Mouse (Mus musculus): ENCODE measurements at regions not wholly inside any gene's neighbourhood (a gene's known extent, or its start where the extent isn't known, plus 50 kb on each side); places are given as distances from the start of the nearest gene placed in this dataset.

- Histone ChIP-seq H3K4me2 (replicated peaks) (no peak overlapping the region), H3K9me3 (no peaks in the 10 kb centered on the region), H3K4me3 (no peak overlapping the region), H3K27ac (no peak overlapping the region), H3K36me3 (no peaks in the 10 kb centered on the region), H3K4me1 (no peaks in the 10 kb centered on the region), H3K9ac (no peak overlapping the region), H3K27me3 (replicated peaks) (no peaks in the 10 kb centered on the region)
- ATAC-seq (ENCODE audit: low FRiP score, low read depth), result no peak
Measured at GRCm38 (mm10) chr15:70920138-70920537, 2914.2 kb upstream of the Gm6569 start.

- H3K9me3 ChIP-seq, result no peaks in the 10 kb centered on the region
- no peak overlapping the region for H3K27ac ChIP-seq
- no peak overlapping the region for H3K9ac ChIP-seq
- H3K36me3 ChIP-seq, result no peaks in the 10 kb centered on the region
- WGBS, result 48% methylated on average over 2 of the region's 2 CpGs
- H3K27me3 ChIP-seq (replicated peaks), result no peaks in the 10 kb centered on the region
- peak; percentile 58; the same call in 1 of the 2 replicates for ATAC-seq (ENCODE audit: low FRiP score, low read depth)
- no peak overlapping the region for H3K4me2 ChIP-seq (replicated peaks)
- H3K4me3 ChIP-seq, result no peak overlapping the region
- no peaks in the 10 kb centered on the region for H3K4me1 ChIP-seq
Measured at GRCm38 (mm10) chr15:70920862-70921261, 2913.5 kb upstream of the Gm6569 start.

All from neural tube, embryonic 12.5 days (tissue).